Mouse (Mus musculus) thymus, adult 18-20 months (tissue): Measurements from ENCODE around the gene Ugt1a10.

Source experiments
- DNase-seq, 2 experiments: peaks; one replicate each; pipeline ENCODE4 v3.0.0; 2022; ENCODE audit warnings: mixed read lengths in 2 of 2

The Ugt1a10 gene

GRCm38 (mm10) chr1:88233421-88234247 is 178.4 kb downstream of the Ugt1a10 start:
- DNase-seq: no peak

DNA sequence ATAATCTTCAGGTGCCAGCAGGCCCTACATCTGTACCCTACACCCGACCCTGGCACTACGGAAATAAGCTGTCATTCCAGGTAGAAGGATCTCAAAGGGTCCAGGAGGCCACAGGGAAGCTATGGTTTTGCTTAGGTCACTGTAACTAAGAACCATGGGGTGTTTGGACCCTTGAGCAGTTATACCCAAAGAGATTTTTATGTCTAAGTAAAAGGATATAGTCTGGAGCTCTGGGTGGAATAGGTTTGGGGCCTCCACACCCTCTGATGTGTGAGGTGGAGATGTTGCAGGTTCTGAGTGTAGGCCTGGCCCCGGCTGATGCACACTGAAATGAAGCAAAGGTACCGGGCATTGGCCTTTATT is 179.0 kb downstream of the Ugt1a10 start:
- DNase-seq: no peak

- no peak for DNase-seq
These were observed 179.5 kb downstream of the Ugt1a10 start for GRCm38 (mm10) chr1:88234646-88235045.

GRCm38 (mm10) chr1:88235046-88235893 is 180.1 kb downstream of the Ugt1a10 start:
- no peak for DNase-seq

DNA sequence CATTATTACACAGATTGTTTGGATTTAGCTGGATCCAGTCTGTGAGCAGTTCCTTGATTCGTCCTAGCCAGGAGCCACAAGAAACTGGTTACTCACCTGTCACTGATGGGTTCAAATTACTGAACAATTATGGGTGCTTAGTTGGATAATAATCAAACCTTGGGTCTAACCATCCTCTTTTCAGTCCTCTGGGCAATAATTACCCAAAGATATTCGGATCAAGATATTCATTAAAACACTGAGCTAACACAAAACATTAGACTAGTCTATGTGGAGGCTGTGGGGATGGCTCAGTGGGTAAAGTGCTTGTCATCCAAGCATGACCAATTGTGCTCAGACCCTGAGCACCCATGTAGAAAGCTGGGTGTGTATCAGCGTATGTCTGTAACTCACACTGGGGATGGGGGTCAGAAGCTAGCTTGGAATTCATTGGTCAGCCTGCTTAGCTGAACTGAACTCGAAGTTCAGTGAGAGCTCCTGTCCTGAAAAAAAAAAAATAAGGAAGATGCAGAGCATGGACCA is 180.8 kb downstream of the Ugt1a10 start:
- no peak for DNase-seq

GRCm38 (mm10) chr1:88237311-88237710 is 182.1 kb downstream of the Ugt1a10 start:
- no peak for DNase-seq

DNA sequence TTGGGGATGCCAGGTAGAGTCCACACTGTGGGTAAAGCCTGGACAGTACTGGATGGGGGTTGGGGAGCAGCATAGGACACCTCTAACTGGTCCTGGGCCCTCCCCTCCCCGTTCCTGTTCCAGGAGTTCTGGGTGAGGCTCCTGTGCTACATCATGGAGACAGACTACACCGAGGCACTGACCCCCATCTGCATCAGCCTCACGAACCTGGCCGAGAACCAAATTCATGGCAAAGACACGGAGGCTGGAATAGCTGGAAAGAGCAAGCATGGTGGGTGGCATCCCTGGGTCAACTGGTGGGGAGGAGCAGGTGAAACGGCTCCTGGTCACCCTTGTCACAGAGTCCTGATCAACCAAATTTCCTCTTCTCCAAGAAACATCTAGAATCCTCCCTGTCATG is 183.6 kb downstream of the Ugt1a10 start:
- DNase-seq: no peak

- no peak for DNase-seq
These were observed 184.9 kb downstream of the Ugt1a10 start for GRCm38 (mm10) chr1:88240072-88240471.

- DNase-seq: no peak
These were observed 185.4 kb downstream of the Ugt1a10 start for GRCm38 (mm10) chr1:88240579-88240978.

- no peak for DNase-seq
These were observed 188.7 kb downstream of the Ugt1a10 start for GRCm38 (mm10) chr1:88243861-88244260.

DNA sequence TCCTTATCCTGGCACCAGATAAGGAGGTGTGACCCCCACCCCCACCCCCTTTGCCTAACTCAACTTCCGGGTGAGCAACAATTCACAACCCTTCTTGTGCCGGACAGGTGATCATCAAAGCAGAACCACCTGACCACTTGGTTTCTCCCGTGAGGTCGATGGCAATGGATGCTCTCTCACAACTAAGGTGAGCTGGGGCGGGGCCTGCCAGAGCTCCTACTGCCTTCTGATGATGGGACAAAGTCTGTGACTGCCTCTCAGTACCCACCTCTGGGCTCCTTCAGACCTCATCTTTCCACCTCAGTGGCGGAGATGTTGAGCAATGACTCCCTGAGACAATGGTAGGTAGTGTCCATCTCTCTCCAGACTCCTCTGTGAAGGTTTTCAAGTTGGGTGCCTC is 190.7 kb downstream of the Ugt1a10 start:
- DNase-seq: no peak

DNA sequence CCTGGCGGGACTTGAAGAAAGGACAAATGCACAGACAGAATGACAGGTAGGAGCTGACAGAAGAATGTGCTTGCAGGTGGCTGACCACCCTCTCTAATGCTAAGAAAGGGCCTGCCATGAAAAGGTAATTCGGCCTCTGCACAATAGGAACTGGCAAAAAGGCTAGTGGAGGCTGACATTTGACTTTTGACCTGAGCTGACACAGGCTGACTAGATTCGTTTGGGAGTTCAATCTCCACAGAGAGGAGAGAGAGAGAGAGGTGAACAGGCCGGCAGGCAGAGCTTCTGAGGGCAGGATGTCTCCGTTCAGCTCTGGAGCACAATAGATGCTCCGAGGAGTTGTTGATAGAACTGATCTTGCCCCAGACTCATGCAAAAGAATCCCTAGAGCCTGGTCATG is 191.2 kb downstream of the Ugt1a10 start:
- DNase-seq: no peak

- no peak for DNase-seq
These were observed 192.5 kb downstream of the Ugt1a10 start for GRCm38 (mm10) chr1:88247660-88248059.

GRCm38 (mm10) chr1:88248658-88249057 is 193.5 kb downstream of the Ugt1a10 start:
- no peak for DNase-seq

DNA sequence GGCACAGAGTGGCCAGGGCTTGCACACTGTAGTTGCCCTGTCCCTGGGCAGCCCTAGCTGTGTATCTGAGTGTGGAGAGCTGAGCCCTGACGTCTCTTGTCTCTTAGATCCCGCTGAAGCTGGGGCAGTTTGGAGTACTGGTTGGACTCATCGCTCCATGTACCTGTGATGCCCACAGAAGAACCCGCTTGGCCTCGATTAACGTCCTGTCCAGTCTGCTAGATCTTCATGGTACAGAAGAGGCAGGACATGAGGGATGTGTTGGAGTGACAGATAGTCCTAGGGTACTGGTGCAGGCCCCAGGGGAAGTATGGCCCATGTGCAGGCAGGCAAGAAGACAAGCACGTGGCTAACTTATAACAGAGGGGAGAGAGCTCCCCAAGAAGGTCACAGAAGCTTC is 194.4 kb downstream of the Ugt1a10 start:
- DNase-seq: no peak

DNA sequence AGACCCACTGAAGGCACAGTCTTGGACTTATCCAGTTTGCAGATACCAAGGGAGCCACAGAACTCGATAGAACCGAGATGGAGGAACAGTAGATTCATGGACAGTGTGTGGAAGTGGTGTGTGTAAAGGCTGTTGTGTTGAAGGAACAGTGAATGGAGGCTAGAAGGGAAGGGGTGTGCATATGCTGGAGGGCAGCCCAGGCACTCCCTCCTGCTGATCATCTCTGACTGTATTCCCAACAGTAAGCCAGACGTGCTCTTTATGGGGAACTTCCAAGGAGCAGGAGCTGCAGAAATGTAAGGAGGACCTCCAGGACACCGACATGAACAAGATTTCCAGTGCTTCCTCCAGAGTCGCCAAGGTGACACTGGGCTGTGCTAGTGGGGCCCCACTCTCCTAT is 194.8 kb downstream of the Ugt1a10 start:
- DNase-seq: no peak

GRCm38 (mm10) chr1:88253106-88253505 is 197.9 kb downstream of the Ugt1a10 start:
- DNase-seq: no peak

DNA sequence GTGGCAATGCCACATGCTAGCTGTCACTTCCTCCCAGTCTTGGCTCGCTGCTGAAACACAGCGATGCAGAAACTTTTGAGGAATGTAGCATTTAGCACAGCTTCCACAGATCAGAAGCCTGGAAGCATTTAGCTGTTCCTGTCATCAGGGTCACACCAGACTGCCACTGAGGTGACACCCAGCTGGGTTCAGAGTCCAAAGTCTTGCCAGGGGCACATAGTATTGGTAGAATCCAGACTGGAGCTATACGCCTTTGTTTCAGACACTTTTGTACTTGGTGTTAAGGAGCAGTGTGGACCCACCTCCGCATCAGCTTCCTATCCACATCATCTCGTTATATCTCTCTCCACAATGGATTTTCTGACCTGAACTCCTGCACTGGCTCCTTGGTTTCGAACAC is 198.4 kb downstream of the Ugt1a10 start:
- no peak for DNase-seq

- no peak for DNase-seq
These were observed 199.7 kb downstream of the Ugt1a10 start for GRCm38 (mm10) chr1:88254793-88255465.

DNA sequence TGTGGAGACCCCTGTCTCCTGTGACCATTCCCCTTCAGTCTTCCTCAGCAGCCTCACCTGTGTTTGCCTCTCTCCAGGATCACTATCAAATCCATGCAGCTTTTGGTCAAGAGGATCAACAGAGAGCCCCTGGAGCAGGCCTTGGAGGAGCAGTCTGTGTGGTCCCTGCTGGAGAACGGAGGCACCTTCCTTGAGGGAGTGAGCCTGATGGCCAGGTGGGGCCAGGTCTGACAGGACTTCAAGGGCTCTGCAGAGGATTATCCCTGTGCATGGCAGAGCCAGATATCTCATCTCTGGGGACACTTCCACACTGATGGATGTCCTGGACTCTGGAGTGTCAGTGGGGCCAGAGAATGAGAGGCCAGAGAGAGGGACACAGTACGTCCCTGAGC is 200.3 kb downstream of the Ugt1a10 start:
- no peak for DNase-seq

DNA sequence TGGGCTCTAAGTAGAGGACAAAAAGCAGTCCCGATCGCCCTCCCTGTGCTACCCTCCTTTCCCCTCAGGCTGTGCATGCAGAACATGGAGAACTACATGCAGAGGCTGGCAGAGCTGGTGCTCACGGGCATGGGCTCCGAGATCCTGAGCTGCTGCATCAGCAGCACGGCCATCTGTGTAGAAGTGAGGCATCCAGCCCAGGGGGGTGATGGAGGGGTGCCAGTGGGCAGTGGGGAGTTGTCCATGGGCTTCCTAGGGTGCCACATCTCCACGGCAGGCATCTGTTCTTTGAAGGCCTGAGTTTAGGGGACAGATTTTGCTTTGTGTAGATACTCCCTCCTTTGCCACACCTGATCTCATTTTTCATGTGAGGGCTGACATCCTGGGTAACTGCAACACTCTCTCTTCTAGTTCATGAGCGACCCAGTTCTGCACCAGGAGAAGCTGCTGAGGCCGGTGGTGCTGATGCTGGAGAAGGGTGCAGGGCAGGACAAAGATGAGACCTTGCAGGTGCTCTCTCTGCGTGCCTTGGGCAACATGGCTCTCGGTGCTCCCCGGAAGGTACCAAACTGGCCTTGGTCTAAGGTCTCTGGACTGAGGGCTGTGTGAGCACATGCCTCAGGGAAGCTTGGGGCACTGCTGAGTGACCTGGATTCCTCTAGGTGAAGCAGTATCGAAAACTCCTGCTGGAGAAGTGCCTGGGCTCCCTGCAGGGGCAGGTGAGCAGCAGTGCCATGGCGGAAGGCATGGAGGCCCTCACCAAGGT is 201.0 kb downstream of the Ugt1a10 start:
- no peak for DNase-seq

DNA sequence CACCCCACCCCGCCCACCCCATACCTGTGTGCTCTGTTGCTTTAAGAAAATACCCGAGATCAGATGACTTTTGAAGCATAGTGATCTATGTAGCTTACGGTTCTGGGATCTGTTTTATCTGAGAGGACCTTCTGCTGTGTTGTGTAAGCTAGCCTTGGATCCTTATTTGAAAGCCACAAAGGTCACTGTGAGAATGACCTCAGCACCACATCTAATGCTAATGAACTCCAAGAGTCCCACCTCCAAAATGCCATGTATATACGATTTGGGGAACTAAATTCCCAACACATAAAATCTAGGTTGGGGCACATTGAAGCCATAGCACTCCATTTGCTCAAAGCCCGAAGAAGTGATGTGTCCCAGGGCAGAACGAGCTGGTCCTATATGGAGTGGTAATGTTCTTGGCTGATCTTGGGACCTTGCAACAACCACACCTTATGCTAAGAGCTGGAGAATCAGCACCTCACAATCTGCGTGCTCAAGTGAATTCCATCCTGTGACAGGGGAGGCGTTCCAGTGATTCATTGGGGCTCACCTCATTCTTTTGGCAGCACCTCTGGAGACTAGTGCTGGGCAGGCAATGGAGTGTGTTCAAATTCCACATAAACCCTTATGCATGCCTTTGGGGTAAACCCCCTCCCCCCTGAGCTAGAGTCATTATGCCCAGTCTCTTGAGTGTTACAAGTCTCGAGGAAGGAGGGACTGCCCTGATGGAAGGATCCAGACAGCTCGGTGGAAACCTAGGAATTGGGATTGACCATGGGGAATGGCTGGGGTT is 201.9 kb downstream of the Ugt1a10 start:
- DNase-seq: no peak
